Mouse (Mus musculus) B cell, adult 67 days (primary cell): ENCODE results near the gene Zcchc24. TPM values are rescaled to one million over a fixed set of nuclear protein-coding genes. Genes with fewer than 3 reads are reported as not detected.

Source experiments
- total RNA-seq, 2 experiments: library from RNA; stranded (reverse); gene quantifications; 4 replicates each; pipeline ENCODE4 v1.2.4; 2023

Zcchc24 gene
- total RNA-seq: 10 to 100 TPM; 23.4 to 25.5 TPM

GRCm38 (mm10) chr14:25768915-25769625, at the start of gene Zcchc24:
Zcchc24 (minus strand) TSS chr14:25769039.

DNA sequence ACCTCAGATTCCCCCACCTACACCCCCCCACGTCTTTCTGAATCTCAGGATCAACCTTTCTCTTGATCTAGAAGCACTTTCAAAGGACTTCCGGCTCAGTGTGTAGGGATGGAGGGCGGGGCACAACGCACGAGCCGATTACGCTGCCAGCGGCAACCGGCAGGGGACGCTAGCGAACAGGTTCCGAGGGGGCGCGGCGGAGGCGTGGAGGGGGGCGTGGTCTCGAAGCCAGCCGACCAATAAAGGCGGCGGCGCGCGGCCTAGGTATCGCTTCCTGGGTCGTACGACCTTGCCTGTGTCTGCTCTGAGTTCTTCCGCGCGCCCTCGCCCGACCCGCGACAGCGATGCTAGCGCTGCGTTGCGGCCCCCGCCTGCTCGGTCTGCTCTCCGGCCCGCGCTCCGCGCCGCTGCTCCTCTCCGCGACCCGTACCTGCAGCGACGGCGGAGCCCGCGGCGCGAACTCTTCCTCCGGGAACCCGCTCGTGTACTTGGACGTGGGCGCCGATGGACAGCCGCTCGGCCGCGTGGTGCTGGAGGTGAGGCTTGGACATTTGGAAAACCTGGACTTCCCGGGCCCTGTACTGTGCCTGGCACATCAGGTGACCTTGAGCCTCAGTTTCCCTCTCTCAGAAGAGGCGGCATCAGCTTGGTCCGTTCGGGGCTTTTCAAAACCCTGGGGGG, 74.8 kb downstream of the Zcchc24 start, which contains the start of gene Ppif:
Gene Ppif (plus strand): TSS at position 267 of the 681 bp plus-strand sequence.

Other genes starting within 250 kb of the Zcchc24 start
- 10 to 100 TPM; 26.7 to 28.9 TPM for gene Ppif, start 74.9 kb downstream of the Zcchc24 start, total RNA-seq
- gene Anxa11, start 73.1 kb upstream of the Zcchc24 start, total RNA-seq: 10 to 100 TPM; 85.7 to 92.5 TPM
- gene Plac9a, start 134.1 kb upstream of the Zcchc24 start, total RNA-seq: not detected
- 1 to 10 TPM; 7.0 to 9.6 TPM for gene Tmem254a, start 158.6 kb upstream of the Zcchc24 start, total RNA-seq
- gene Cphx1, start 169.3 kb upstream of the Zcchc24 start, total RNA-seq: not detected
- not detected for gene Duxbl1, start 209.5 kb upstream of the Zcchc24 start, total RNA-seq